Mouse (Mus musculus): Measurements from ENCODE around the gene Hdac4.

DNA sequence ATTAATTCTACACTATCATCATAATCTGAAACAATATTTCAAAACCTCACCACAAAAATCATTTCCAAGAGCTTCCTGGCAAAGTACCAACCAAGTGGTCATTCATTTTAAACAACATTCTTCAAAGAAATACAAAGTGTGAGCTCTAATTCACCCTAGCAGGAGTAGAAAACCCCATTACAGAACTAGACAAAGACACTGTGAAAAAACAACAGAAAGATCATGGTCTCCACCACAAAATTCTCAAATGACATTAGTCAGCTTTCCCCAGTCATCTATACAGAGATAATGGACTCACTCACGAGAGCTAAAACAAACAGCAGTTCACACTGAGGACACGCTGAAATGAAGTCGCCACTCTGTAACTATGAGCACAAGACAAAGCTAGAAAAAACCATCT lies 153.4 kb downstream of the Hdac4 start:
- TF ChIP-seq CTCF (IDR thresholded peaks at IDR 0.05; ENCODE audit: control insufficient read depth, insufficient read depth, low read length) (no peak), POLR2A (IDR thresholded peaks at IDR 0.05; ENCODE audit: borderline replicate concordance, control insufficient read depth, low read depth, low read length) (no peak)

All from bone marrow, adult 2 months (tissue).